Mouse (Mus musculus) E14TG2a.4 (cell line): ENCODE results near the gene Snx25.

Experiments
- CTCF ChIP-seq: conservative IDR thresholded peaks from 2 replicates; pipeline ENCODE4 v1.5.1; 2014; ENCODE audit warnings: low read length
- POU5F1 ChIP-seq: IDR thresholded peaks from 2 replicates; pipeline ENCODE4 v1.6.1; 2014; ENCODE audit warnings: low read length, borderline replicate concordance

DNA sequence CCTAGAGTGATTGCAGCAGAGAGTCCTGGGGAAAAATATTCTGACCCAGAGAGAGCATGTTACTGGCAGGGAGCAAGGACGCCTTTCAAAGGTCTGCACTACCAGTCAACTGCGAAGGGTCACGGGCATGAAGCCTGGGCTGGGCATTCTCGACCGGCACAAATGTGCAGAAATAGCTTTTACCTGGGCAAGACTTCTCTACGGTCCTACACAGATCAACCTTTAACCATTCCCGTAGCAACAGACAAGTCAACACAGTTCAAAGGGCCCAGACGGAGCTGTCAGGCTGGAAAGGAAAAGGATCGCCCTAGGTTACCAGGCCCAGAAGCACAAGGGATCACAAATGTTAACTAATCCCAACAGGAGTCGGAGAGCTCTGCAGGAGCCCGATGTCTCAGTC lies 115.7 kb downstream of the Snx25 start:
- no peak for TF ChIP-seq POU5F1
- no peak for TF ChIP-seq CTCF
